Mouse (Mus musculus) ES-Bruce4 (cell line): ENCODE measurements at regions not wholly inside any gene's neighbourhood (a gene's known extent, or its start where the extent isn't known, plus 50 kb on each side); places are given as distances from the start of the nearest gene placed in this dataset.

Source experiments
- CTCF ChIP-seq: IDR thresholded peaks from one replicate; pipeline ENCODE4 v1.8.1; 2011; ENCODE audit warnings: low read depth, low read length
- POLR2A ChIP-seq: IDR thresholded peaks from one replicate; pipeline ENCODE4 v1.8.1; 2011; ENCODE audit warnings: low read length; ENCODE audit not compliant: insufficient read depth

DNA sequence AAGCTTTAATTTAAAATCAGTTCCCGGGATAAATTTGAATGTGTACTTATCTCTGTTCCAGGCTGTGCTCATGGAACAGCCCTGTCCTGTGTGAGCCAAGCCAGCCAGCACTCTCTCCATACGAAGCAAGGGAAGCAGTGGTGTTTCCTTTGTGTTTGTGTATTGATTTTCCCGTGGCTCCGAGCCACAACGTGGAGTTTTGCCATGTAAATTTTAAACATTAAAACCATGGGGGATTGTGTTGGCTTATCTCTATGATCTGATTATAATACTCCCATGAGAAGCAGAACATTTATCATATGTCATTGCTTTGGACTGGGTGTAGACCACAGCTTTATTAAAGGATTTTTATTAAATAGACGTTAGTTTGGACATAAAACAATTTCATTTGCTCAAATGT, 106.1 kb upstream of the Npvf start:
- TF ChIP-seq CTCF (no peak), POLR2A (no peak)
